Mouse (Mus musculus) E14TG2a.4 (cell line): ENCODE measurements at regions not wholly inside any gene's neighbourhood (a gene's known extent, or its start where the extent isn't known, plus 50 kb on each side); places are given as distances from the start of the nearest gene placed in this dataset.

Experiments
- H3K27me3 ChIP-seq: 2 replicates; pipeline ENCODE4 v1.6.1; 2014; ENCODE audit warnings: low read length, control low read depth; ENCODE audit not compliant: insufficient read depth
- H3K36me3 ChIP-seq: 2 replicates; pipeline ENCODE4 v1.6.1; 2014; ENCODE audit warnings: low read length, control low read depth; ENCODE audit not compliant: insufficient read depth
- H3K4me1 ChIP-seq: replicated peaks from 2 replicates; pipeline ENCODE4 v1.6.1; 2014; ENCODE audit warnings: low read depth, low read length, control low read depth
- H3K4me3 ChIP-seq: replicated peaks from 2 replicates; pipeline ENCODE4 v1.5.1; 2014; ENCODE audit warnings: mild to moderate bottlenecking, low read length
- H3K9me3 ChIP-seq: 2 replicates; pipeline ENCODE4 v1.6.1; 2014; ENCODE audit warnings: low read length, control low read depth
- CTCF ChIP-seq: conservative IDR thresholded peaks from 2 replicates; pipeline ENCODE4 v1.5.1; 2014; ENCODE audit warnings: low read length
- NANOG ChIP-seq: IDR thresholded peaks from 2 replicates; pipeline ENCODE4 v1.6.1; 2014; ENCODE audit warnings: borderline replicate concordance, low read length, mixed read lengths
- POU5F1 ChIP-seq: IDR thresholded peaks from 2 replicates; pipeline ENCODE4 v1.6.1; 2014; ENCODE audit warnings: low read length, borderline replicate concordance

DNA sequence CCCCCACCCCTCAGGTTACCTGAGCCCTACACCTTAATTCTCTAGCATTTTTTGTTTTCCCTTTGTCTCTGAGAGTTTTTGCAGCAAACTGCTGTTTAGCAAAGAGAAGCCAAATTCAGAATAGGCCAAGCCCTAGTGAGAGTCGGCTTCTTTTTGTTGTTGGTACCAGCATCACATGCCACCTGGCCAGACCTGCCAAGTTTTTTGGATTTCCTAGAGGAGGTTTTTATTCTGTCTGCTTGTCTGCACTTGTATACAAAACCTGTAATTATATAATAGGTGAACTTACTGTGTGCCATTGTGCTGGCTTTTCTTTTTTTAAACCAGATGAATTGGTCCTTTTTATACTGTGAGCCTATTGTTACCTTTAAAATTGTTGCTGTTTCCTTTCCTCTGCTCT lies 213.1 kb upstream of the Gm765 start:
- H3K27me3 ChIP-seq = no peaks in the 10 kb centered on the region
- H3K4me1 ChIP-seq = peaks cover 6% of the 10 kb centered on the region
- H3K36me3 ChIP-seq = no peaks in the 10 kb centered on the region
- H3K9me3 ChIP-seq = no peaks in the 10 kb centered on the region
- H3K4me3 ChIP-seq = no peak overlapping the region
- TF ChIP-seq NANOG (no peak), POU5F1 (no peak), CTCF (no peak)

DNA sequence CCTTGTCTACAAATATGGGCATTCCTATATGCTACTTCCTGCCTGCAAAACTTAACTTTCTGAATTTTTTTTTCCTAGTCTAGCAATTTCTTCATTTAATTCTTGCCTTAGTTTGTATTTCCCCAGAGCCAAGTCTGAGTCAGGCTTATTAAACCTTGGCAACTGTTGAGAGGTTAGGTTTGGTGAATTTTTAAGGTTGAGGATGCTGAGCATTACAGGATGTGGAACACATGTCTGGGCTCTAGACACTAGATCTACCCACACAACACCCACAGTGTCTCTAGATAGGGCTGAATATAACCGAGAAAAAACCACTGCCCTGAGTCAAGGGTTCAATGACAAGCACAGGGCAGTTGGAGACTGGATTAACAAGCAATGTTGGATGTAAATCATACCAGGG lies 211.4 kb upstream of the Gm765 start:
- no peaks in the 10 kb centered on the region for H3K27me3 ChIP-seq
- peaks cover 6% of the 10 kb centered on the region for H3K4me1 ChIP-seq
- H3K4me3 ChIP-seq = no peak overlapping the region
- no peaks in the 10 kb centered on the region for H3K9me3 ChIP-seq
- TF ChIP-seq POU5F1 (no peak), NANOG (no peak), CTCF (no peak)
- H3K36me3 ChIP-seq = no peaks in the 10 kb centered on the region

DNA sequence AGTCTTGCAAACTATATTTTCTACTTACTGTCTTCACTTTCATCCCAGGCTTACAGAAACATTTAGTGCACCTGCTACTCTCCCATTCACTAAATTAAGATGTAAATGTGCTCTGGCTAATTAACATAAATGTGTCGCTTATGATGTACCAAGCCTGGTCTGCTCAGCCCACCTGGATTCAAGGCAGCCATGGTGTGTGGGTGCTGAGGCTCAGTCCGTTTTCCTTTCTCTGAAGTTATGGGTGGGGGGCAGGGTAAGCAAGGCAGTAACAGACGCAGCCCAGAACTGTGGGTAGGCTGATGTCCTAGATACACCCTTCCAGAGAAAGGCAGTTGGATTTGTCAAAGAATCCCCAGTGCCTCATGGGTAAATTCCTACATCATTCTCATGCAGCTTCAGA lies 209.2 kb upstream of the Gm765 start:
- Histone ChIP-seq H3K9me3 (no peaks in the 10 kb centered on the region), H3K4me3 (no peak overlapping the region), H3K36me3 (no peaks in the 10 kb centered on the region), H3K4me1 (peaks cover 6% of the 10 kb centered on the region), H3K27me3 (no peaks in the 10 kb centered on the region)
- no peak for TF ChIP-seq NANOG
- no peak for TF ChIP-seq CTCF
- TF ChIP-seq POU5F1 = no peak

DNA sequence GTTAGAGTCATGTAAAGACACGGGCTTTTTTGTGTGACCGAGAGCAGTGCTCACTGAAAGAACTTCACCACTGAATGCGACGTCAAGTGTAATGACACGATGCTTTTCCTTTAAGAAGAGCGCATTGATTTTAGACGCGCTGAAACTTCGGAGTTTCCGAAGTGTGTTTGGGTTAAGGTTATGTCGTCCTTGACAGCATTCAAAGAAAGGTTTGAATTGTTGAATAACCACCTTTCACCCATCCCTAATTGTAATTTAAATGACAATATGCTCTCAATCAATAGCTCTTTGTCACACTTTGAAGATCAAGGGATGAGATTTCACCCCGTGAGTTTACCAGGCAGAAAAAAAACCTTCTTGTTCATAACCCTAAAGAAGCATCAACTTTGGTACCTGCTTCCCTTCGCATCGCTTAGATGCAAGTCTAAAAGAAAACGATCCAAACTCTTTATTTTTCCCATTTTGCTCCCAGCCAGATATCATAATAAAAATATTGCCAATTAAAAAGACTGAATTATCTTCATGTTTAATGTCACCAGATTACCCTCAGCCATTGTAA lies 184.4 kb upstream of the Gm765 start:
- TF ChIP-seq CTCF = no peak
- peak; percentile 88 for TF ChIP-seq NANOG
- Histone ChIP-seq H3K9me3 (peaks cover 4% of the 10 kb centered on the region; the same call in 1 of the 2 replicates), H3K36me3 (no peaks in the 10 kb centered on the region), H3K4me1 (peaks cover 33% of the 10 kb centered on the region), H3K27me3 (peaks cover 12% of the 10 kb centered on the region; the same call in 1 of the 2 replicates), H3K4me3 (no peak overlapping the region)

- H3K4me3 ChIP-seq = no peak overlapping the region
- peaks cover 33% of the 10 kb centered on the region for H3K4me1 ChIP-seq
- TF ChIP-seq NANOG (no peak), CTCF (peak; percentile 89)
- H3K36me3 ChIP-seq = no peaks in the 10 kb centered on the region
- H3K27me3 ChIP-seq = peaks cover 12% of the 10 kb centered on the region; the same call in 1 of the 2 replicates
- H3K9me3 ChIP-seq = no peaks in the 10 kb centered on the region
Measured at GRCm38 (mm10) chr6:98525286-98525685, 182.7 kb upstream of the Gm765 start.

DNA sequence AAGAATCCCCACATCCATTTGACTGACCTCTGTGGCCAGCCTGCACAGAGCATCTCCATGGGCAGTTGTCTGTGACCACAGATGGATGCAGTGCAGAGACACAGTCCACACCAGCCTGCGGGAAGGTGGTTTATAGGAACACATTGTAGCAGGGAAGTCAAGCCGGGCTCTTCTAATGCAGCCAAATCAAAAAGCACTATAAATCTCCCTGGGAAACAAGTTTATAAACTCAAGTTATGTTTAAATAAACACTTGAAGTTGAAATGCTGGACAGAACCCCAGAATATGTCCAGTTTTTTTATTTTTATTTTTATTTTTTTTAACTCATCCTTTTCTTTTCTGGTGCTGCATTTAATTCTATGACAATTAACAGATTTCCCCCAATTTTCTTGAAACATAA lies 182.1 kb upstream of the Gm765 start:
- H3K27me3 ChIP-seq = peaks cover 12% of the 10 kb centered on the region; the same call in 1 of the 2 replicates
- no peaks in the 10 kb centered on the region for H3K36me3 ChIP-seq
- H3K9me3 ChIP-seq = no peaks in the 10 kb centered on the region
- peaks cover 33% of the 10 kb centered on the region for H3K4me1 ChIP-seq
- TF ChIP-seq NANOG (no peak), CTCF (no peak), POU5F1 (no peak)
- no peak overlapping the region for H3K4me3 ChIP-seq

GRCm38 (mm10) chr6:98521526-98521925 lies 179.0 kb upstream of the Gm765 start:
- no peak for TF ChIP-seq POU5F1
- peaks cover 9% of the 10 kb centered on the region; the same call in 1 of the 2 replicates for H3K27me3 ChIP-seq
- peaks cover 12% of the 10 kb centered on the region for H3K4me1 ChIP-seq

DNA sequence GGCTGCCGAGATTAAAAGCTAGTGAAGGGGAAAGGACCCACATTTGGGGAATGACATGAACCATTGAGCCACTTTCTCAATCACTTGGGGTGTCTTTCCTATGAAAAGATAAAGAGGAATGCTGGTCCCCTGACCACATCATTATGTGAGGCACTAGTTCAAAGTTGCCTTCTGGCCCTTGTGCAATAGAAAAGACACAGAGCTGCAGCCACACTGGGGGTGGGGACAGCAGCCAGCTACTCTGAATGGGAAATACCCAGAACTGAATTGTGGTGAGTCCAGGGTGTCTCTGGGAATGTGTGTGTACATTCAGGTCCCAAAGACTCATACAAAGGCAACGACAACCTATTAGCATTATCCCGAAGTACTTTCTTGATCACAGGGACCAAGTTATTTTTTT lies 172.3 kb upstream of the Gm765 start:
- no peaks in the 10 kb centered on the region for H3K36me3 ChIP-seq
- peaks cover under 1% of the 10 kb centered on the region; the same call in 1 of the 2 replicates for H3K4me1 ChIP-seq
- no peaks in the 10 kb centered on the region for H3K9me3 ChIP-seq
- peaks cover 6% of the 10 kb centered on the region; the same call in 1 of the 2 replicates for H3K27me3 ChIP-seq
- TF ChIP-seq CTCF (no peak), POU5F1 (no peak), NANOG (no peak)
- H3K4me3 ChIP-seq = no peak overlapping the region

More at GRCm38 (mm10) chr6:98521526-98521925, 179.0 kb upstream of the Gm765 start:
- Histone ChIP-seq H3K36me3 (no peaks in the 10 kb centered on the region), H3K9me3 (no peaks in the 10 kb centered on the region), H3K4me3 (no peak overlapping the region)

- no peaks in the 10 kb centered on the region for H3K9me3 ChIP-seq
- peaks cover 6% of the 10 kb centered on the region; the same call in 1 of the 2 replicates for H3K27me3 ChIP-seq
- no peaks in the 10 kb centered on the region for H3K36me3 ChIP-seq
- no peak overlapping the region for H3K4me3 ChIP-seq
- peaks cover 3% of the 10 kb centered on the region for H3K4me1 ChIP-seq
- TF ChIP-seq CTCF = no peak
- TF ChIP-seq NANOG = no peak
- no peak for TF ChIP-seq POU5F1
Measured at GRCm38 (mm10) chr6:98514376-98514775, 171.8 kb upstream of the Gm765 start.
